Mouse (Mus musculus): ENCODE measurements around the gene Osm. TPM values are rescaled to one million over a fixed set of nuclear protein-coding genes. Genes with fewer than 3 reads are reported as not detected.
A peak's percentile ranks its signal among the peaks of the same experiment; 100 is the strongest.

The Osm gene
- polyA plus RNA-seq, 1 experiment from 2014 or later = 0.11 TPM

- Histone ChIP-seq H3K9me3 (replicated peaks; ENCODE audit: control insufficient read depth, low read length) (0 out of 2 replicates have a peak, but pooled peaks cover 2% of the 10 kb centered on the region), H3K4me1 (ENCODE audit: control insufficient read depth, insufficient read depth, low read length) (0 out of 2 replicates have a peak, but pooled peaks cover 10% of the 10 kb centered on the region), H3K9ac (ENCODE audit: low read depth, low read length) (peak overlapping the region; percentile 72), H3K27me3 (ENCODE audit: control insufficient read depth, insufficient read depth, low read length) (0 out of 2 replicates have a peak, but pooled peaks cover 9% of the 10 kb centered on the region), H3K4me3 (ENCODE audit: low read depth, low read length) (peak overlapping the region; percentile 53), H3K4me2 (peak overlapping the region; percentile 98), H3K36me3 (ENCODE audit: control insufficient read depth, insufficient read depth, low read length) (0 out of 2 replicates have a peak, but pooled peaks cover 6% of the 10 kb centered on the region), H3K27ac (ENCODE audit: low read depth, low read length) (no peak overlapping the region)
- WGBS (ENCODE audit: insufficient replicate concordance) = 5% methylated on average over 6 of the region's 6 CpGs
- ATAC-seq (replicated peaks; ENCODE audit: insufficient number of reproducible peaks, low FRiP score, low TSS enrichment) = no peak
These were observed 17.6 kb upstream of the Osm start for GRCm38 (mm10) chr11:4218637-4219036.

DNA sequence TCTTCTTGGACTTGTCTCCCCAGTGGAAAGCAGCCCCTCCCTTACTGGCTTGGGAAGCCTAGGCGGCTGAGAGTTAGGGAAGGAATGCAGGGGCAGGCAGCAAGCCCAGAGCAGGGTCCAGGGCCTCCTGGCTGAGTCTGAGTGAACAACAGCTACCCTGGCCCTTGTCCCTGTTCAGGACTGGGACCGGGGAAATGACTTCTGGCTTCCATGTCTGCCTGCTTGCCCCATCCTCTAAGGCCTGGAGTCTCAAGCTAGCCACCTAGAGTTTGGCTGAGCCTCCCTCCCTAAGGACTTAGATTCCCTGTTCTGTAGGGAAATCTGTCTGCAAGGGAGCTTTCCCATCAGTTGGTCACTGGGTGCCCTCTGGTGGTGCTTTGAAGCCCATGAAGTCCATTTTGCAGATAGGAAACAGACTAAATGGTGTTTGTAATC lies 16.9 kb upstream of the Osm start:
- WGBS (ENCODE audit: insufficient replicate concordance) = 6% methylated on average over 2 of the region's 2 CpGs
- H3K9ac ChIP-seq (ENCODE audit: low read depth, low read length) = no peak overlapping the region
- H3K36me3 ChIP-seq (ENCODE audit: control insufficient read depth, insufficient read depth, low read length) = 0 out of 2 replicates have a peak, but pooled peaks cover 6% of the 10 kb centered on the region
- H3K27ac ChIP-seq (ENCODE audit: low read depth, low read length) = no peak overlapping the region
- no peak overlapping the region for H3K4me3 ChIP-seq (ENCODE audit: low read depth, low read length)
- ATAC-seq (replicated peaks; ENCODE audit: insufficient number of reproducible peaks, low FRiP score, low TSS enrichment) = no peak
- 0 out of 2 replicates have a peak, but pooled peaks cover 9% of the 10 kb centered on the region for H3K27me3 ChIP-seq (ENCODE audit: control insufficient read depth, insufficient read depth, low read length)
- 0 out of 2 replicates have a peak, but pooled peaks cover 10% of the 10 kb centered on the region for H3K4me1 ChIP-seq (ENCODE audit: control insufficient read depth, insufficient read depth, low read length)
- 0 out of 2 replicates have a peak, but pooled peaks cover 2% of the 10 kb centered on the region for H3K9me3 ChIP-seq (replicated peaks; ENCODE audit: control insufficient read depth, low read length)
- H3K4me2 ChIP-seq = no peak overlapping the region

DNA sequence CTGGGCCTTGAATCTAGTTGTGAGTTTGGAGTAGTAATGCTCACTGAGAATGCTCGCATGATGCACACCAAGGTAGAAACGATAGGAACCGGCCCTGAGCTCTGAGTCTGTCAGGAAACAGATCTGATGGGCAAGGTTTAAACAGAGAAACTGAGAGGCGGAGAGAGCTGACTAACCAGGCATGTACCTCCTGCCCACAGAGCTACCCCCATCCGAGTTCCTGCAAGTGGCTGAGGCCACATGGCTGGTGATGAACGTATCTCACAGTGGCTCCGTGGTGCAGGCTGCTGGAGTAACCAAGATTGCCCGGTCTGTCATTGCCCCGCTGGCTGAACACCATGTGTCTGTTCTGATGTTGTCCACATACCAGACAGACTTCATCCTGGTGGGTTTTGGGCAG lies 16.3 kb upstream of the Osm start:
- no peak overlapping the region for H3K27ac ChIP-seq (ENCODE audit: low read depth, low read length)
- 0 out of 2 replicates have a peak, but pooled peaks cover 3% of the 10 kb centered on the region for H3K36me3 ChIP-seq (ENCODE audit: control insufficient read depth, insufficient read depth, low read length)
- no peak overlapping the region for H3K9ac ChIP-seq (ENCODE audit: low read depth, low read length)
- 0 out of 2 replicates have a peak, but pooled peaks cover 2% of the 10 kb centered on the region for H3K9me3 ChIP-seq (replicated peaks; ENCODE audit: control insufficient read depth, low read length)
- H3K4me2 ChIP-seq = no peak overlapping the region
- 0 out of 2 replicates have a peak, but pooled peaks cover 9% of the 10 kb centered on the region for H3K27me3 ChIP-seq (ENCODE audit: control insufficient read depth, insufficient read depth, low read length)
- H3K4me3 ChIP-seq (ENCODE audit: low read depth, low read length) = no peak overlapping the region
- no peak for ATAC-seq (replicated peaks; ENCODE audit: insufficient number of reproducible peaks, low FRiP score, low TSS enrichment)
- H3K4me1 ChIP-seq (ENCODE audit: control insufficient read depth, insufficient read depth, low read length) = 0 out of 2 replicates have a peak, but pooled peaks cover 10% of the 10 kb centered on the region
- 51% methylated on average over 9 of the region's 9 CpGs for WGBS (ENCODE audit: insufficient replicate concordance)

GRCm38 (mm10) chr11:4220443-4221400 lies 15.5 kb upstream of the Osm start:
- WGBS (ENCODE audit: insufficient replicate concordance) = 48% methylated on average over 28 of the region's 28 CpGs
- H3K9me3 ChIP-seq (replicated peaks; ENCODE audit: control insufficient read depth, low read length) = 0 out of 2 replicates have a peak, but pooled peaks cover 2% of the 10 kb centered on the region
- no peak overlapping the region for H3K9ac ChIP-seq (ENCODE audit: low read depth, low read length)
- no peak overlapping the region for H3K27ac ChIP-seq (ENCODE audit: low read depth, low read length)
- H3K27me3 ChIP-seq (ENCODE audit: control insufficient read depth, insufficient read depth, low read length) = 0 out of 2 replicates have a peak, but pooled peaks cover 9% of the 10 kb centered on the region
- H3K4me2 ChIP-seq = no peak overlapping the region
- no peak overlapping the region for H3K4me3 ChIP-seq (ENCODE audit: low read depth, low read length)
- H3K4me1 ChIP-seq (ENCODE audit: control insufficient read depth, insufficient read depth, low read length) = 0 out of 2 replicates have a peak, but pooled peaks cover 10% of the 10 kb centered on the region
- ATAC-seq (replicated peaks; ENCODE audit: insufficient number of reproducible peaks, low FRiP score, low TSS enrichment) = no peak
- no peaks in the 10 kb centered on the region for H3K36me3 ChIP-seq (ENCODE audit: control insufficient read depth, insufficient read depth, low read length)

DNA sequence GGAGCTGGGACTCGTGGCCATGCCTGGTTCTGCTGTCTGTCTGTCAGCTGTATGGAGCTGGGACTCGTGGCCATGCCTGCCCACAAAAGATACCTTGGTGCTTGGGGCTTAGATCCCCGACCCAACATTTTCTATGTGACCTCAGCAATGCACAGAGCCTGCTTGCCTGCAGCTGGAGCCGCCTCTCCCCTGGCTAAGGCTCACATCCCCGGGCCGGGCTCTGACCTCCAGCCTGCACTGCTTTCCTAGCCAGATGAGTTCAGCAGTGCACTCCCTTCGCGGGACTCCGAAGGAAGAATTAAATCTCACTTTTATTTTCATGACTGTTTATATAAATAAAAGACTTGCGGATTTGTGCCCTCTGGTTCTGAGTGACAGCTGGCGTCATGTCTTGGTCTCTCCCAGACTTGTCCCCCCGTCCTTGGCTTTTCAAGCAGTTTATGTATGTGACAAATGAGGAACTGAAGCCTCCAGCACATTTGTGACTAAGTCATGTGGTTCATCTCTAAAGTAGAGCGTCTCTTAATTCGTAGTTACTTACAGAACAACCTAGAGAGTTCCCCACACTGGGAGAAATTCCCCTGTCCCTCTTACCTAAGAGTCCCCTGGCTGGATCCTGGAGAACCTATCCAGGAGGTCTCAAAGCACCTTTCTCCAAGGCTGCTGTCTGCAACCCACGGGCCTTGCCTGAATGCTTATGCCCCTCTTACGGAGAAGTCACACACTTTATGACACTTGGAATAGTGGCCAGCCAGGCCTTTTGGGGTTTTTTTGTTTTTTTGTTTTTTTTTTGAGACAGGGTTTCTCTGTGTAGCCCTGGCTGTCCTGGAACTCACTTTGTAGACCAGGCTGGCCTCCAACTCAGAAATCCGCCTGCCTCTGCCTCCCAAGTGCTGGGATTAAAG lies 13.9 kb upstream of the Osm start:
- H3K9ac ChIP-seq (ENCODE audit: low read depth, low read length) = no peak overlapping the region
- 75% methylated on average over 17 of the region's 17 CpGs for WGBS (ENCODE audit: insufficient replicate concordance)

DNA sequence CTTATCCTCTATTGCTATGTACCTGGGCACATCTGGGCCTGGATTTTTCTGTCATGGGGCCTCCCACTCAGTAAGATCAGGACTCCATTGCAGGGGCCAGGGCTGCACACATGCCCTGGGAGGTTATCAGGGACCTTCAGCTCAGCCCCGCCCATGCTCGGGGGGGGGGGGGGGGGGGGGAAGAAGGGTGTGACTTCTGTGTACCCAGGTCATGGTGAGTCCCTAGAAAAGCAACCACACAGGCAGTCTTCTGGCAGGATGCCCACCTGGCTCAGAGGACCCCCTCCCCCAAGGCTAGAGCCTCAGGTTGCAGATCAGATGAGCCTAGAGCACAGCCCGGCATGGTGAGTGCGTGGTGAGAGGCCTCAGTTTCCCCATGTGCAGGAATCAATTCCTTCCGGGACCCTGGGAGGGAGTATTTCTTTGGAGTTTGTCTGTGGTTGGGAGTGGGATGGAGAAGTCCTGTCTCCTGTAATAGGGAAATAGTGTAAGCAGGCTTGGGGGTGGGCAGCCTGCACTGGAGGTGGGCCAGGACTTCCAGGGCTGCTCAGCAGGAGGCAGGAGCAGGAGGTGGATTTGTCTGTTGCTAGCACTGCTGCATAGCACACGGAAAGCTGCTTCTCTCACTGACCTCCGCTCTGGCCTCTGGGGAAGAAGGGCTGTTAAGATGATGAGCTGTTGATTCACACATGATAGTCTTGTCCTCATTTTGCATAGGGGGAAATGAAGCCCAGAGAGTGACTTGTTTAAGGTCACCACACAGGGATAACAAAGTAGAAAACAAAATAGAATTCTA lies 12.6 kb upstream of the Osm start:
- Histone ChIP-seq H3K4me1 (ENCODE audit: control insufficient read depth, insufficient read depth, low read length) (0 out of 2 replicates have a peak, but pooled peaks cover 2% of the 10 kb centered on the region), H3K27me3 (ENCODE audit: control insufficient read depth, insufficient read depth, low read length) (0 out of 2 replicates have a peak, but pooled peaks cover 3% of the 10 kb centered on the region), H3K9me3 (replicated peaks; ENCODE audit: control insufficient read depth, low read length) (no peaks in the 10 kb centered on the region), H3K36me3 (ENCODE audit: control insufficient read depth, insufficient read depth, low read length) (no peaks in the 10 kb centered on the region), H3K9ac (ENCODE audit: low read depth, low read length) (peak overlapping the region; percentile 13; the same call in 1 of the 2 replicates), H3K4me2 (no peak overlapping the region), H3K27ac (ENCODE audit: low read depth, low read length) (peak overlapping the region; percentile 41; the same call in 1 of the 2 replicates), H3K4me3 (ENCODE audit: low read depth, low read length) (peak overlapping the region; percentile 16; the same call in 1 of the 2 replicates)
- WGBS (ENCODE audit: insufficient replicate concordance) = 21% methylated on average over 7 of the region's 7 CpGs
- ATAC-seq (replicated peaks; ENCODE audit: insufficient number of reproducible peaks, low FRiP score, low TSS enrichment) = peak; percentile 84

More for the DNA sequence above, 13.9 kb upstream of the Osm start:
- H3K36me3 ChIP-seq (ENCODE audit: control insufficient read depth, insufficient read depth, low read length) = no peaks in the 10 kb centered on the region
- no peak overlapping the region for H3K4me2 ChIP-seq
- no peak overlapping the region for H3K27ac ChIP-seq (ENCODE audit: low read depth, low read length)
- H3K9me3 ChIP-seq (replicated peaks; ENCODE audit: control insufficient read depth, low read length) = 0 out of 2 replicates have a peak, but pooled peaks cover 2% of the 10 kb centered on the region
- no peak overlapping the region for H3K4me3 ChIP-seq (ENCODE audit: low read depth, low read length)
- 0 out of 2 replicates have a peak, but pooled peaks cover 6% of the 10 kb centered on the region for H3K4me1 ChIP-seq (ENCODE audit: control insufficient read depth, insufficient read depth, low read length)
- ATAC-seq (replicated peaks; ENCODE audit: insufficient number of reproducible peaks, low FRiP score, low TSS enrichment) = no peak
- H3K27me3 ChIP-seq (ENCODE audit: control insufficient read depth, insufficient read depth, low read length) = 0 out of 2 replicates have a peak, but pooled peaks cover 9% of the 10 kb centered on the region

DNA sequence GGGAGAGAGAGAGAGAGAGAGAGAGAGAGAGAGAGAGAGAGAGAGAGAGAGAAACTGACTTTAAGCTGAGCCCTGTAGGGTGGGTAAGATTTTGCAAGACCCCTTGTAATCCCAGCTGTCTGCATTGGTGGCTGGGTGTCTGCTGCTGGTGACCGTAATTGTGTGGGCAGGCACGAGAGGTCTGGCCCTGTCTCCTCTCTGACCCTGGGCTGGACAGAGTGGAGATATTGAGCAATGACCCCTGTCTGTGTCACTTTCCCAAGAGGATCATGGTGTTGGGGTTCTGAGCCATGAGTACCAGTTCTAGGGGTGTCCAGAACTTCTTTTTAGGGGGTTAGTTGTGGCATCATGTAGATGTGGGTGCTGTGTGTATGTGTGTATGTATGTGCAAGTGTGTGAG lies 12.0 kb upstream of the Osm start:
- peak overlapping the region; percentile 47 for H3K4me2 ChIP-seq
- 0 out of 2 replicates have a peak, but pooled peaks cover 2% of the 10 kb centered on the region for H3K4me1 ChIP-seq (ENCODE audit: control insufficient read depth, insufficient read depth, low read length)
- H3K27me3 ChIP-seq (ENCODE audit: control insufficient read depth, insufficient read depth, low read length) = 0 out of 2 replicates have a peak, but pooled peaks cover 2% of the 10 kb centered on the region
- no peaks in the 10 kb centered on the region for H3K36me3 ChIP-seq (ENCODE audit: control insufficient read depth, insufficient read depth, low read length)
- H3K27ac ChIP-seq (ENCODE audit: low read depth, low read length) = peak overlapping the region; percentile 41; the same call in 1 of the 2 replicates
- no peaks in the 10 kb centered on the region for H3K9me3 ChIP-seq (replicated peaks; ENCODE audit: control insufficient read depth, low read length)
- H3K4me3 ChIP-seq (ENCODE audit: low read depth, low read length) = peak overlapping the region; percentile 16; the same call in 1 of the 2 replicates
- H3K9ac ChIP-seq (ENCODE audit: low read depth, low read length) = peak overlapping the region; percentile 63
- 28% methylated on average over 2 of the region's 2 CpGs for WGBS (ENCODE audit: insufficient replicate concordance)
- ATAC-seq (replicated peaks; ENCODE audit: insufficient number of reproducible peaks, low FRiP score, low TSS enrichment) = no peak
